Mouse (Mus musculus) kidney, postnatal 36 days (tissue): ENCODE measurements at regions not wholly inside any gene's neighbourhood (a gene's known extent, or its start where the extent isn't known, plus 50 kb on each side); places are given as distances from the start of the nearest gene placed in this dataset.

ENCODE experiments used
- DNase-seq, 2 experiments: peaks; one replicate each; pipeline ENCODE4 v3.0.0; 2021 to 2022; ENCODE audit warnings: mixed read lengths in 2 of 2

GRCm38 (mm10) chr15:36378640-36379039 is 628.9 kb downstream of the Zfp706 start:
- no peak for DNase-seq

GRCm38 (mm10) chr15:36376551-36376950 is 631.0 kb downstream of the Zfp706 start:
- DNase-seq: peak; percentile 52 to 64

DNA sequence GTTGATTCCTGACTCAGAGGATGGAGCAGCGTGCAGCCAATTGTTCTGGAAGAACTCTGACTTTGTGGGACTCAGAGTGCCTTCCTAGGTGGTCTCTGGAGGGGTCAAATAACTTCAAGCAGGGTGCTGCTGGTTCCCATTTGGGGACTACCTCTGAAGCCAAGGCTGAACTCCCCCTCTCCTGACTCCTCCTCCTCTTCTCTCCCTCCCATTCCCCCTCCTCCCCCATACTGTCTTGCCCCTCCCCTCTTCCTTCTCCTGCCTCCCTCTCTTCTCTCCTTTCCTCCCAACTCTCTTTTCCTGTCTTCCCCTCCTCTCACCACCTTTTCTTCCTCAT is 632.1 kb downstream of the Zfp706 start:
- peak in 1 of 2 experiments; percentile 20 for DNase-seq

- peak; percentile 75 to 84 for DNase-seq
These were observed 632.6 kb downstream of the Zfp706 start for GRCm38 (mm10) chr15:36374732-36375548.

DNA sequence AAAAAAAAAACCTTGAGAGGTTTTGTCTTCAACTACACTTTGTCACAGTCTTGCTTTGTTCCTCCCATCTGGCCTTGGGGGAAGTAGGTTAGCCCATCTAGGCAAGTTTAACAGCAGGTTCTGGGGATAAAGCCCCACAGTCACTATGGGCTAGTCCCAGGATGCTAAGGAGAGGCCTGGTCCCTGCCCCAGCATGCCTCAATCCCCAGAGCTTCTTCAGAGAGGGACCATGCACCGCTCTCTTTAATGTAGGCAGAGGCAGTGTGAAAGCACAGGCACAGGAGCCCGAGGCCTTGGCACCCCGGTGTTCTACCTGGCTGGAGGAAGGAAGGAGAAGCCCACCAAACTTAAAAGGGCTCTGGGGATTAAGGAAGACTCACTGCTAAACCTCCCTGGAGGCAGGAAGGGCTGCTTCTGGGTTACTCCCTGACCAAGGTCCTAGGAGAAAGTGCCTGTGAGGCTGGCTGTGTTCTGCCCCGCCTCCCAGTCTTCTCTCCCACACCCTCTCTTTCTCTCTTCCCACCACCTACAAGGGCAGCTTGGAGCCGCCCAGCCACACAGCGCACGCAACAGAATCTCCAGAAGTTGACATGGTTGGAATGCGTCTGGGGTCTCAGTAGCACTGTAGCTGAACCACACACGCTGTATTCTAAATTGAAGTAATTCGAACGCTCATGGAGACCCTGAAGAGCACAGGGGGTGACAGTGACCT is 633.5 kb downstream of the Zfp706 start:
- peak; percentile 69 for DNase-seq

- peak; percentile 50 to 55 for DNase-seq
These were observed 634.1 kb downstream of the Zfp706 start for GRCm38 (mm10) chr15:36373481-36373880.

DNA sequence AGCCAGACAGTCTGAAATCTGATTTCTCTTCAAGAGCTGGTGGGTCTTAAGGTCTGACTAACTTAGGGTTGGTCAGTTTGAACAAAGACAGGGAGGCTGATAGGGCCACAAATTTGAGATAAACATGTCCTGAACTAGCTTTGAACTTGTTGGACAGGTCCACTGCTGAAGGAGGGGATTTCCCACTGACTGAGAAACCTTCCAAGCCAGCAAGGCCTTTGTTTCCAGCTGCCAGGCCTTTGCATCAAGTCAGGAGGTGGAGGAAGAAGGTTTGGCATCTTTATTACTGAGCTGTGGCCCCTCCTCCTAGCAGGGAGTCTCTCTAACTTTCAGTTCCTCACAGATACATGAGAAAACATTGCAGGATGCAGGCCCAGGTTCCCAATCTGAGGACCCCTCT is 636.2 kb downstream of the Zfp706 start:
- DNase-seq: peak; percentile 26 to 41

GRCm38 (mm10) chr15:36370906-36371305 is 636.7 kb downstream of the Zfp706 start:
- peak in 1 of 2 experiments; percentile 43 for DNase-seq

GRCm38 (mm10) chr15:36367296-36367695 is 640.3 kb downstream of the Zfp706 start:
- no peak for DNase-seq

DNA sequence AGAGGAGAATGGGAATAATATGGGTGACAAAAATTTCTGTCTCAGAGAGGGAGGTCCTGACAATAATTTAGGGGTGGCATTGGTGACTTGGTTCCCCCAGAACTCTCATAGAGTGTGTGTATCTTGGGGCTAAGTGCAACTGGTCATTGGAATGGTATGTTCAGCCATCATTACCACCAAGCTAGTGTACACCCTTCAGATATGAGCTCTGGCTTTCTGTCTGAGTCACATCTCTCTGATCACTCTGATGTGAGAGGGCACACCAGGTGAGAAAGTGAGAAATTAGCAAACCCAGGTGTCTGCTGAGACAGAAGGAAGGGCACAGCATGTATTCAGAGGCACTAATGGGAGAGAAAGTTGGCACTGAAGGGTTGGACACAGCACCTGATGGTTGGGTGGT is 642.8 kb downstream of the Zfp706 start:
- no peak for DNase-seq

GRCm38 (mm10) chr15:36364062-36364461 is 643.5 kb downstream of the Zfp706 start:
- DNase-seq: no peak

DNA sequence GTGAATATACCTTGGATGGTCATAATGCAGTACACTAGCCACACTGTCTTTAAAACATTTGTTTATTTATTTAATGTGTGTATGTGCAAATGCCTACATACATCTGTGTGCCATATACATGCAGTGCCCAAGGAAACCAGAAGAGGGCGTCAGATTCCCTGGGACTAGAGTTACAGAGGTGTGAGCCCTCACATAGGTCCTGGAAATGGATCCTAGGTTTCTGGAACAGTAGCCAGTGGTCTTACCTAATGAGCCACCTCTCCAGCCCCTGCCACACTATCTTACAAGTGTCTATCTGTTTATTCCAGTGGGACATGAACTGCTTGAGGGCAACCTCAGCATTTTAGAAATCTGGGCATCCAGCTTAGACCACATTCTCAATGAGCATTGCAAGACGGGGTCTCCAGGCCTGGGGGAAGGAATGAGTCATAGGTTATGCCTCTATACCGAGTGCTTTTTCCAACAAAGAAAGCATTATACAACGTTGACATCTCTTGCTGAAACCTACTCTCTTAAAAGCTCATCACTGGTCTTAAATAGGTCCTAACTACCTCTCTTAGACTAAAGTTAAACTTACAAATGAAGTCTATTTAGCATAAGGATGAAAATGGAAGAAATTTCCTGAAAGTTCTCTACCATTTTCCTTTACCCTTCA is 644.5 kb downstream of the Zfp706 start:
- no peak for DNase-seq

DNA sequence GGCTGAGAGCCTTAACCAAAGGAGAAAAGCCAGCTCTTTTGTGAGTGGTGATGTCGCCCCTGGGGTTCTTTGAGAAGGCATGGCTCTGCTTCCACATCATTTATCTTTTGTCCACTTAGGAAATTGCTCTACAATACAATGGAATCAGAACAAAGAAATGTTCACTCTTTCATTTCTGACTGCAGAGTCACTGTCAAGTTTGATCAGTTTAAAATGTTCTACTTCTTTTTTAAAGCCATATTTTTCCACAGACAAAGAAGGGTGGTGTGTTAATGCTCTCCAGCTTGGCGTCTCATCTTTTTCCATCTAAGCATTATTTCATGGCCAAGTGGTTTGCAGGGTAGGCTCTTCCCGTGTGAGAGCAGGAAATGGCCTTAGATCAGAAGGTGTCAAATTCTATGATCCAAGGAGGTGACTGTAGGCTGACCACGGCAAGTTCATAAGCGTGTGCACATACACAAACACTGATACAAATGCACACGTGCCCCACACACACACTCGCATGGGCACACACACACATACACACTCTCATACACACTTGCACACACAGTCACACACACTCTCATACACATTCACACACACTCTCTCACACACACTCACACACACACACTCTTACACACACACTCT is 645.9 kb downstream of the Zfp706 start:
- no peak for DNase-seq

- DNase-seq: peak in 1 of 2 experiments; percentile 17
These were observed 646.7 kb downstream of the Zfp706 start for GRCm38 (mm10) chr15:36360694-36361521.

DNA sequence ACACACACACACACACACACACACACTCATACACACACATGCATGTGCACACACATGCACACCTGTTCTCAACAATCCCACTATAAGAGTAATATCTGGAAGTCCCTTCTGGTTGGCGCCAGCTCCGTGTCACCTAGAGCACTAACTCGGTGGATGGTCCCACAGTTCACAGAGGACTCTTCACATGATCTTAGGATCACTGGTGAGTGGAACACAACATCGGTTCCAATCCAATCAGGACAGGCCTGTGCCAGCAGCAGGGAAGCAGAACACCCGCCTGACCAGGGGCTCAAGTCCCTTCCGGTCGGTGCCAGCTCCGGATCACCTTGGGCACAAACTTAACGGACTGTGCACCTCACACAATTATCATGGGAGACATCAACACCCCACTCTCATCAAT is 651.7 kb downstream of the Zfp706 start:
- DNase-seq: no peak

- DNase-seq: no peak
These were observed 653.0 kb downstream of the Zfp706 start for GRCm38 (mm10) chr15:36354545-36354944.

DNA sequence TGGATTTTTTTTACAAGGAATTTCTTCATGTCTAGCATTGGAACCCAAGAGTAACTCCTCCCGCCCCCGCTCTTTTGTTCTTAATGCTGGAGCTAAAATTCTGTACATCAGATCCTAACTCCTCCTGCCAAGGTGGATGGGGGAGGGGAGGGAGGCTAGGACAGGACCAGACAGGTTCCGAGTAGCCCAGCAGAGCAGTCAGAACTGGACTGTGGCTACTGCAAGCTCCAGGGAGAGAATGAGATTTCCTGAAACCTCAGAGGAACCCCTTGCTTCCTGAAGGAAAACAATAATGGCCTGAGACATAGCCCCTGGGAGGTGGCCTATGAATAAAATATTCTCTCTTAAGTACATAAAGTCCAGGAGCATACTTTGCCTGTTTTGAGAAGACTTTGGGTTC is 653.8 kb downstream of the Zfp706 start:
- peak; percentile 25 to 34 for DNase-seq

GRCm38 (mm10) chr15:36352929-36353328 is 654.6 kb downstream of the Zfp706 start:
- DNase-seq: no peak

DNA sequence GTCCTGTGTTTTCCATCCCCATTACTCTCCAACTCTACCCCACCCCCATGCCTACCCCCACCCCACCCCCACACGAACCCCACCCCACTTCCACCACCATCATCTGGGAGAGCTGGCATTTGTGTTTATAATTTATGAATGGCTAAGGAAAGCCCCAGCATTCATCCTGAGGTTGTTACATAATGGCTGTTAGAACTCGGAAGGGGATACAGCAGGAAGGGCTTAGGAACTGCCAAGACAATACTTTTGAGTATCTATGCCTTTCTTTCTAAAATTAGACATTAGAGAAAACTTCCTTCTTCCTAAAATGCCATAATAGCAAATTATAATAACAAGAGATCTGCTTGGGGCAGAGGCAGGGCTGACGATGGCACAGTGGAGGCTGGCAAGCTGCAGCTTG is 655.9 kb downstream of the Zfp706 start:
- DNase-seq: peak in 1 of 2 experiments; percentile 18

- peak in 1 of 2 experiments; percentile 37 for DNase-seq
These were observed 659.2 kb downstream of the Zfp706 start for GRCm38 (mm10) chr15:36348348-36348747.

GRCm38 (mm10) chr15:36347333-36347845 is 660.2 kb downstream of the Zfp706 start:
- peak; percentile 43 to 44 for DNase-seq

GRCm38 (mm10) chr15:36346126-36346525 is 661.4 kb downstream of the Zfp706 start:
- no peak for DNase-seq
